Mouse (Mus musculus) lung, postnatal 0 days (tissue): ENCODE results near the gene Tgfb2.

Experiments
- CTCF ChIP-seq: IDR thresholded peaks from 2 replicates; pipeline ENCODE4 v1.5.1; 2016; ENCODE audit warnings: antibody characterized with exemption, mild to moderate bottlenecking
- EP300 ChIP-seq: IDR thresholded peaks from 2 replicates; pipeline ENCODE4 v1.6.1; 2016; ENCODE audit warnings: antibody characterized with exemption, mild to moderate bottlenecking, control low read depth

- TF ChIP-seq CTCF (no peak), EP300 (no peak)
Measured at GRCm38 (mm10) chr1:186739828-186740227, 34.0 kb upstream of the Tgfb2 start.
